Mouse (Mus musculus): ENCODE results near the gene Gm17387. TPM values are rescaled to one million over a fixed set of nuclear protein-coding genes. Genes with fewer than 3 reads are reported as not detected.

Gene Gm17387
- polyA plus RNA-seq, 1 experiment from 2014 or later = not detected

DNA sequence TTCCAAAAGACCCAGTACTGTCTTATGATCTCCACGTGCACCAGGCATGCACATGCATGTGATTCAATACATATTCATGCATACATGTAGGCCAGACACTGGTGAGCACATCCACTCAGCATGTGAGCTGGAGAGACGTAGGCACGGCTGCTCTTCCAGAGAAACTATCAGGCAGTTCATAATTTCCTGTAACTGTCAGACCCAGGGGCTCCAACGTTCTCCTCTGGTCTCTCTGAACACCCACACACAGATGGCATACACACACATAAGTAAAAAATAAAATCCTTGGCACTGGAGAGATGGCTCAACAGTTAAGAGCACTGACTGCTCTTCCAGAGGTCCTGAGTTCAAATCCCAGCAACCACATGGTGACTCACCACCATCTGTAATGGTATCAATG lies 44.9 kb downstream of the Gm17387 start:
- no peaks in the 10 kb centered on the region for H3K36me3 ChIP-seq (ENCODE audit: insufficient read depth, low read length)
- ATAC-seq (no peak), DNase-seq (ENCODE audit: low spot score) (no peak)
- no peak overlapping the region for H3K4me2 ChIP-seq (replicated peaks; ENCODE audit: low read depth, low read length)
- no peak overlapping the region for H3K27ac ChIP-seq (ENCODE audit: low read length)
- WGBS = 59% methylated on average over 4 of the region's 4 CpGs
- H3K9me3 ChIP-seq (ENCODE audit: low read length) = no peaks in the 10 kb centered on the region
- peaks cover 21% of the 10 kb centered on the region for H3K27me3 ChIP-seq (replicated peaks; ENCODE audit: insufficient read depth, low read length)
- H3K4me3 ChIP-seq (ENCODE audit: low read depth, low read length) = no peak overlapping the region
- no peak overlapping the region for H3K9ac ChIP-seq (replicated peaks; ENCODE audit: low read depth)
- TF ChIP-seq EP300 (IDR thresholded peaks at IDR 0.05) = no peak
- TF ChIP-seq CTCF (IDR thresholded peaks at IDR 0.05) = no peak
- H3K4me1 ChIP-seq (ENCODE audit: insufficient read depth, low read depth, low read length) = peaks cover 6% of the 10 kb centered on the region; the same call in 1 of the 2 replicates

DNA sequence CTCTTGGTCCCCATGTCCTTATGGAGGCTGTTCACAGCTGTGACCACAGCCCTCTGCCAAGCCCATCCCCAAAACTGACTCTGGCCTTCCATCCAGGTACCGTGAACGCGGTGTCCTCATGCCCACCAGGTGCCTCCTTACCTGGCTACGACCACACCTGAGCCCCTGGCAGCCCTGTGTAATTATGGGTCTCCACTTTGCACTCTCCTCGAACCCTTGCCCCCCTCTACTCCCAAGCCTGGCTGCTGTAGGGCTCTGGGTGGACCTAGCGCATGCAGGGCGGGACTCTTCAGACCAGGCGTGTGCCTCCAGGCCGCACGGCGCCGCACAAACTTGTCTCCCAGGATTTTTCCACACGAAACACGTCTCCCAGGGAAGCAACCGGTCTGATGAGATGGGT lies 48.9 kb downstream of the Gm17387 start, which contains the start of gene Pkp3:
TSS of gene Pkp3 (plus strand) at position 378 of the 400 bp plus-strand sequence.
- Histone ChIP-seq H3K36me3 (ENCODE audit: insufficient read depth, low read length) (no peaks in the 10 kb centered on the region), H3K27me3 (replicated peaks; ENCODE audit: insufficient read depth, low read length) (no peaks in the 10 kb centered on the region), H3K4me1 (ENCODE audit: insufficient read depth, low read depth, low read length) (no peaks in the 10 kb centered on the region), H3K4me2 (replicated peaks; ENCODE audit: low read depth, low read length) (no peak within 1 kb of the TSS), H3K9ac (replicated peaks; ENCODE audit: low read depth) (no peak within 1 kb of the TSS), H3K9me3 (ENCODE audit: low read length) (no peaks in the 10 kb centered on the region), H3K4me3 (ENCODE audit: low read depth, low read length) (no peak within 1 kb of the TSS), H3K27ac (ENCODE audit: low read length) (no peak within 1 kb of the TSS)
- TF ChIP-seq CTCF (IDR thresholded peaks at IDR 0.05) (no peak), EP300 (IDR thresholded peaks at IDR 0.05) (no peak)
- WGBS = 90% methylated on average over 15 of the region's 15 CpGs
- DNase-seq (ENCODE audit: low spot score) (no peak), ATAC-seq (no peak)

DNA sequence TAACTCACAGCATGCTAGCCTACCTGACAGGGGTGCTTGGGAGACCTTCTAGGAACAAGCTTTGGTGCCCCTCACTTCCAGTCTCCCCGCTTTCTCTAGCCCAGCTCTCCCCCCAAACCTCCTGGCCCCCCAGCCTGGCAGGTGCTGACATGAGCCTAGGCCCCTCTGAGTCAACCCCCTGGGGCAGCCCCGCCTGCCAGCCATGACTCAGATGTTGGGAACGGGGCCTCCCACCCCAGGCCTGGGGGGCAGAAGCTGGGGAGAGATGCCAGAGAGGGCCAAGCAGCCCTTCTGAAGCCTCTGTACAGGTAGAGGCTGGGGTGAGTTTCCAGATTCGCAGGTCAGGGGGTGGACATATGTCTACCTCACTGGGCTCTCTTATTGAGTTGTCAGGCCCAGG lies 49.9 kb downstream of the Gm17387 start:
- Histone ChIP-seq H3K27me3 (replicated peaks; ENCODE audit: insufficient read depth, low read length) (no peaks in the 10 kb centered on the region), H3K4me2 (replicated peaks; ENCODE audit: low read depth, low read length) (no peak overlapping the region), H3K4me1 (ENCODE audit: insufficient read depth, low read depth, low read length) (no peaks in the 10 kb centered on the region), H3K9me3 (ENCODE audit: low read length) (no peaks in the 10 kb centered on the region), H3K27ac (ENCODE audit: low read length) (peak overlapping the region; percentile 63; the same call in 1 of the 2 replicates), H3K9ac (replicated peaks; ENCODE audit: low read depth) (no peak overlapping the region), H3K36me3 (ENCODE audit: insufficient read depth, low read length) (no peaks in the 10 kb centered on the region), H3K4me3 (ENCODE audit: low read depth, low read length) (no peak overlapping the region)
- DNase-seq (ENCODE audit: low spot score) (no peak), ATAC-seq (no peak)
- WGBS = 81% methylated on average over 4 of the region's 4 CpGs
- no peak for TF ChIP-seq CTCF (IDR thresholded peaks at IDR 0.05)
- no peak for TF ChIP-seq EP300 (IDR thresholded peaks at IDR 0.05)

Other genes starting within 250 kb of the Gm17387 start
- not detected in 2 replicates for gene Syce1, start 241.3 kb upstream of the Gm17387 start, polyA plus RNA-seq (2015; fragmentation: Nextera tagmentation; extraction: Ambion mirVana)
- gene Zfp941, start 207.0 kb upstream of the Gm17387 start, polyA plus RNA-seq (2015; fragmentation: Nextera tagmentation; extraction: Ambion mirVana) = 0.21 and 0.30 TPM in 2 replicates
- gene Urah, start 194.1 kb upstream of the Gm17387 start, polyA plus RNA-seq (2015; fragmentation: Nextera tagmentation; extraction: Ambion mirVana) = 12.6 and 15.0 TPM in 2 replicates
- gene Scgb1c1, start 183.6 kb upstream of the Gm17387 start, polyA plus RNA-seq (2015; fragmentation: Nextera tagmentation; extraction: Ambion mirVana) = 25.9 and 27.0 TPM in 2 replicates
- not detected in 2 replicates for gene Odf3, start 181.3 kb upstream of the Gm17387 start, polyA plus RNA-seq (2015; fragmentation: Nextera tagmentation; extraction: Ambion mirVana)
- not detected in 2 replicates for gene Gm45785, start 172.8 kb upstream of the Gm17387 start, polyA plus RNA-seq (2015; fragmentation: Nextera tagmentation; extraction: Ambion mirVana)
- gene Ric8a, start 172.2 kb upstream of the Gm17387 start, polyA plus RNA-seq (2015; fragmentation: Nextera tagmentation; extraction: Ambion mirVana) = 63.6 and 68.0 TPM in 2 replicates
- gene Bet1l, start 171.6 kb upstream of the Gm17387 start, polyA plus RNA-seq (2015; fragmentation: Nextera tagmentation; extraction: Ambion mirVana) = 69.1 and 81.7 TPM in 2 replicates
- gene Psmd13, start 147.2 kb upstream of the Gm17387 start, polyA plus RNA-seq (2015; fragmentation: Nextera tagmentation; extraction: Ambion mirVana) = 157 and 164 TPM in 2 replicates
- gene Sirt3, start 146.8 kb upstream of the Gm17387 start, polyA plus RNA-seq (2015; fragmentation: Nextera tagmentation; extraction: Ambion mirVana) = 23.7 and 25.8 TPM in 2 replicates
- 13.1 and 18.3 TPM in 2 replicates for gene Cox8b, start 128.7 kb upstream of the Gm17387 start, polyA plus RNA-seq (2015; fragmentation: Nextera tagmentation; extraction: Ambion mirVana)
- 0.07 and 0.10 TPM in 2 replicates for gene Nlrp6, start 108.2 kb upstream of the Gm17387 start, polyA plus RNA-seq (2015; fragmentation: Nextera tagmentation; extraction: Ambion mirVana)
- 12.7 and 14.4 TPM in 2 replicates for gene Pgghg, start 87.7 kb upstream of the Gm17387 start, polyA plus RNA-seq (2015; fragmentation: Nextera tagmentation; extraction: Ambion mirVana)
- gene Ifitm5, start 78.8 kb upstream of the Gm17387 start, polyA plus RNA-seq (2015; fragmentation: Nextera tagmentation; extraction: Ambion mirVana) = 1.6 and 1.8 TPM in 2 replicates
- gene Gm45717, start 73.2 kb upstream of the Gm17387 start, polyA plus RNA-seq (2015; fragmentation: Nextera tagmentation; extraction: Ambion mirVana) = 0.31 TPM in 1 of 2 replicates, not detected in the other
- 1,373 and 1,710 TPM in 2 replicates for gene Ifitm2, start 73.1 kb upstream of the Gm17387 start, polyA plus RNA-seq (2015; fragmentation: Nextera tagmentation; extraction: Ambion mirVana)
- gene Ifitm1, start 61.9 kb upstream of the Gm17387 start, polyA plus RNA-seq (2015; fragmentation: Nextera tagmentation; extraction: Ambion mirVana) = 402 and 510 TPM in 2 replicates
- gene Ifitm3, start 18.4 kb upstream of the Gm17387 start, polyA plus RNA-seq (2015; fragmentation: Nextera tagmentation; extraction: Ambion mirVana) = 779 and 1,037 TPM in 2 replicates
- gene Ifitm6, start 11.2 kb upstream of the Gm17387 start, polyA plus RNA-seq (2015; fragmentation: Nextera tagmentation; extraction: Ambion mirVana) = 7.4 and 7.7 TPM in 2 replicates
- 0.13 and 0.20 TPM in 2 replicates for gene B4galnt4, start 32.0 kb downstream of the Gm17387 start, polyA plus RNA-seq (2015; fragmentation: Nextera tagmentation; extraction: Ambion mirVana)
- 14.4 and 15.3 TPM in 2 replicates for gene Pkp3, start 49.1 kb downstream of the Gm17387 start, polyA plus RNA-seq (2015; fragmentation: Nextera tagmentation; extraction: Ambion mirVana)
- 27.1 and 30.5 TPM in 2 replicates for gene Sigirr, start 71.4 kb downstream of the Gm17387 start, polyA plus RNA-seq (2015; fragmentation: Nextera tagmentation; extraction: Ambion mirVana)
- gene Ano9, start 88.7 kb downstream of the Gm17387 start, polyA plus RNA-seq (2015; fragmentation: Nextera tagmentation; extraction: Ambion mirVana) = 1.5 and 3.1 TPM in 2 replicates
- gene Ptdss2, start 93.3 kb downstream of the Gm17387 start, polyA plus RNA-seq (2015; fragmentation: Nextera tagmentation; extraction: Ambion mirVana) = 39.1 and 45.7 TPM in 2 replicates
- 181 and 187 TPM in 2 replicates for gene Rnh1, start 143.7 kb downstream of the Gm17387 start, polyA plus RNA-seq (2015; fragmentation: Nextera tagmentation; extraction: Ambion mirVana)
- 121 and 126 TPM in 2 replicates for gene Hras, start 164.9 kb downstream of the Gm17387 start, polyA plus RNA-seq (2015; fragmentation: Nextera tagmentation; extraction: Ambion mirVana)
- 6.8 and 7.4 TPM in 2 replicates for gene Lrrc56, start 165.0 kb downstream of the Gm17387 start, polyA plus RNA-seq (2015; fragmentation: Nextera tagmentation; extraction: Ambion mirVana)
- gene Lmntd2, start 184.9 kb downstream of the Gm17387 start, polyA plus RNA-seq (2015; fragmentation: Nextera tagmentation; extraction: Ambion mirVana) = 0.97 and 1.0 TPM in 2 replicates
- 93.6 and 98.7 TPM in 2 replicates for gene Rassf7, start 186.7 kb downstream of the Gm17387 start, polyA plus RNA-seq (2015; fragmentation: Nextera tagmentation; extraction: Ambion mirVana)
- gene Phrf1, start 199.7 kb downstream of the Gm17387 start, polyA plus RNA-seq (2015; fragmentation: Nextera tagmentation; extraction: Ambion mirVana) = 26.6 and 32.0 TPM in 2 replicates
- 12.6 and 15.8 TPM in 2 replicates for gene Irf7, start 237.3 kb downstream of the Gm17387 start, polyA plus RNA-seq (2015; fragmentation: Nextera tagmentation; extraction: Ambion mirVana)
- gene Cdhr5, start 247.7 kb downstream of the Gm17387 start, polyA plus RNA-seq (2015; fragmentation: Nextera tagmentation; extraction: Ambion mirVana) = not detected in 2 replicates